Mouse (Mus musculus) urinary bladder, adult 2 months (tissue): ENCODE measurements around the gene Lmtk3. TPM values are rescaled to one million over a fixed set of nuclear protein-coding genes. Genes with fewer than 3 reads are reported as not detected.

Experiments used
- DNase-seq: peaks from one replicate; pipeline ENCODE4 v3.0.0; 2022; ENCODE audit warnings: low spot score
- polyA plus RNA-seq: library from polyadenylated mRNA; depleted of rRNA; stranded (reverse); fragments of >200 nt; gene quantifications from 2 replicates; pipeline ENCODE4 v1.2.3, GENCODE M21; 2012; rRNA removed

Gene Lmtk3
- polyA plus RNA-seq = 2.5 and 2.9 TPM in 2 replicates

DNA sequence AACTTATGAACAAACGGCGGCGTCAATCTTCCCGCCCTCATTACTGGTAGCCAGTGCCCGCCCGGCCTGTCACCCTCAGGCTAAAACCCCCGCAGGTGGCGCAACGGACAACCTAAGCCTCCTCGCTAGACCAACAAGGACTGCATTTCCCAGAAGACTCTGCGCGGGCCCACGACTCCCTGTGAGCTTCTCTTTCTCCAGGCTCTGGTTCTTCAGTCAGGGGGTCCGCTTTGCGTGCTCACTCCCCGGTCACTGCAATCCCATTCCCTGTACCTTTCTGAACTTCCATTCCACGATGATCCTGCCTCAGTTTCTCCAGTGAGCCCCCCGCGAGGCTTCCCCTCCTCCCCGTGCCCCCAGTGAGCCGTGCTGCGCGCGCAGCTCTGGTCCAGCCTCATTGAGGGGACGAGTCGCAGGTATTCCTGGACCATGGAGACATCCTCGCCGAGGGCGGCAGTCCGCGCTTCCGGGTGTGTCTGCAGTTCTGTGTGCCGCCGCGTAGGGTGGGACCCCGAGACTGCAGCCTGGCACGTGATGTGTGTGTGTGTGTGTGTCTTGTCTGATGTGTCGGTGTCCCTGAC lies at the start of gene Lmtk3:
Lmtk3 (plus strand) TSS at position 228 of the 581 bp plus-strand sequence.
- no peak for DNase-seq

DNA sequence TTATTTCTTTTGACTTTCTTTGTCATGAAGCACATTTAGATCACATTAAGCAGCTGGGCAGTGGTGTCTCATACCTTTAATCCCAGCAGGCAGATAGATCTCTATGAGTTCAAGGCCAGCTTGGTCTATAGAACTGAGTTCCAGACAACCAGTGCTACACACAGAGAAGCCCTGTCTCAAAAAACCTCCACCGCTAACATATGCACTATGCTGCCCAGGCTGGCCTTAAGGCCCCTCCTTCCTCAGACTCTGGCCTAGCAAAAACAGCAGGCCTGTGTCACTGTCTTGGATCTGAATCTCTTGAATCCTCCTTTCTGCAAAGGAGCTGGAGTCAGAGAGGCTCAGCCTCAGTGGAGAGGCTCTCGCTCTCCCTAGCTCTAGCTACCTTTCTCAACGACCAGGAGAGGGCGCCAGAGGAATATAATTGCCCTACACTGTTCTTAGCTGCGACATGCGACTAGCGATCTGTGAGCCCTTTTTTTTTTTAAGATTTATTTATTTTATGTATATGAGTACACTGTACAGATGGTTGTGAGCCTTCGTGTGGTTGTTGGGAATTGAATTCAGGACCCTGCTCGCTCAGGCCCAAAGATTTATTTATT lies 44.3 kb upstream of the Lmtk3 start:
- DNase-seq = no peak

GRCm38 (mm10) chr7:45739820-45740219 lies 43.7 kb upstream of the Lmtk3 start:
- no peak for DNase-seq

- no peak for DNase-seq
Measured at GRCm38 (mm10) chr7:45741308-45741707, 42.2 kb upstream of the Lmtk3 start.

DNA sequence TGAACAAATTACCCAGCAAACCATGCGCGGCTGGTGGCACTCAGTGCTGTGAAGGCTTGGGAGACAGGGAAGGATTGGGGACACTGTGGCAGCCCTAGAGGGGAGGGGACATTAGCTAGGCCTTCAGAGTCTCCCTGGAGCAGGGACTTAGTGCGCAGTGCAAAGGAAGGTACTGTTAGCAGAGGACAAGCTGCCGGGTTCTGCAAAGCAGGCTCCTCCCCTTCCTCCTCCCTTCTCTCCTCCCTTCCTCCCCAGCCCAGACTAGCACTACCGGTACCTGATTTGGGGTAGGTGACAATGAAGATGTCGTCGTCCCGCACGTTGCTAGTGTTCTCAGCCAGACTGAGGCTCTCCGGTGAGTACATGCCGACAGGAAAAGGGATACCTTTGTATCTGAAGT lies 41.8 kb upstream of the Lmtk3 start:
- no peak for DNase-seq

DNA sequence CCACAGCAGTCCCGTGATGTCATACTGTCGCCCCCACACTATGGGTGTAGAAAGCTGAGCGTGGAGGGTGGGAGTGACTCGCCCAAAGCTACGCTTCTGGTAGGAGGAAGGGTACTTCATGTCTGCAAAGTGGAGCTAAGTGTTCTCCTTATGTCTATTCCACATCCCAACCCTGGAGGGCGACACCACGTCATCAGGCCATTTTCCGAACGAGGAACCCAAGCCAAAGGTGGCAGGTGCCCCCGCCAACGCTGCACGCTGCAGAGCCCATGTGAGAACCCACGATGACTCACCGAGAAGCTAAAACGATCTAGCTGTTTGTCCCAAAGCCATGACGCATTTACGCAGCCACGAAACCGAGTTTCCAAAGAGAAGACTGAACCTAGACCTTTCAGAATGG lies 41.2 kb upstream of the Lmtk3 start:
- DNase-seq = no peak

DNA sequence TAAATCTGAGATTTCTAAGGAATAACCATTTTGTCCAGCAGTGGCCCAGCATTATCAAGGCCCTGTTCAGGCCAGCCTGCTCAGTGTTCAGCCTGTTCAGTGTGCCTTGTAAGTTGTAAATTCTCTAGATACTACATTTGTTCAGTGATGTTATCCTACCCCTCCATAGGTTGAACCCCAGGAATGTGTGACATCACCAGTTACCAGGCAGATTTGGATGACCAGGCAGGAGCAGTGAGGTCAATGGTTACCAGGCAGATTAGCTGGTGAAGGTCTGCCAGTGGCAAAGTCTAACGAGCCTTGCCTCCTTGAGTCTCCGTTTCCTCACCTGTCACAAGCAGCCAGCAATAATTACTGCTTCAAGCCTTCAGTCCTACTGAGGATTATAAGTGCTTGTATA lies 39.2 kb upstream of the Lmtk3 start:
- no peak for DNase-seq

- DNase-seq = no peak
Measured at GRCm38 (mm10) chr7:45746518-45746917, 37.0 kb upstream of the Lmtk3 start.

DNA sequence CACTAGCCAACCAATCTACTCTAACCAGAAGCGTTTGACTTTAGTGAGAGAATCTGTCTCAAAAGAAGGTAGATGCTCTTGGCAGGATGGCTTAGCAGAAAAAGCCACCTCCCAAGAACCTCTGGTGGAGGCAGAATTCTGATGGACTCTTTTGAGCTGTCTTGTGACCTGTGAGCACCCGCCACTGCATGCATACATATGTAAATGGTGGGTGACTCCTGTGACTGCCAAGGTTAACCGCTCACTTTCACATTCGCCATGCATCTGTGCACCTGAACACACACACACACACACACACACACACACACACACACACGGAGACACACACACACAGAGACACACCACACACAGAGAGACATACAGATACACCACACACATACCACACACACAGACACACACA lies 36.1 kb upstream of the Lmtk3 start:
- no peak for DNase-seq

GRCm38 (mm10) chr7:45748110-45748509 lies 35.4 kb upstream of the Lmtk3 start:
- no peak for DNase-seq

- DNase-seq = no peak
Measured at GRCm38 (mm10) chr7:45749401-45749800, 34.1 kb upstream of the Lmtk3 start.

- DNase-seq = no peak
Measured at GRCm38 (mm10) chr7:45750162-45750561, 33.4 kb upstream of the Lmtk3 start.

DNA sequence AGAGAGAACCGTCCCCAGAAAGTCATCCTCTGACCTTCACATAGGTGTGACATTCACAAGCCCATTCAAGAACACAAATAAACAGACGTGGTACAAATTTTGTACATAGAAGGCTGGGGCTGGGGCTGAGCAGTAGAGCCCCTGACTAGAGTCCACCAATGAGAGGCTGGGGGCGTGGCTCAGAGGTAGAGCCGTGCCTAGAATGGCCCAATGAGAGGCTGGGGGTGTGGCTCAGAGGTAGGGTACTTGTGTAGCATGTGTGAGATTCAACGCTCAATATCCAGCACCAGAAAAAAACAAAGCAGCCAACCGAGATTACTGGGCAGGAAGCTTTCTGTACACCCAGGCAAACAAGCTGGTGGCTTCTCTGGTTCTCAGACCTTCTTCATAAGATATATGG lies 27.8 kb upstream of the Lmtk3 start:
- no peak for DNase-seq

- peak; percentile 48 for DNase-seq
Measured at GRCm38 (mm10) chr7:45759400-45759799, 24.1 kb upstream of the Lmtk3 start.

DNA sequence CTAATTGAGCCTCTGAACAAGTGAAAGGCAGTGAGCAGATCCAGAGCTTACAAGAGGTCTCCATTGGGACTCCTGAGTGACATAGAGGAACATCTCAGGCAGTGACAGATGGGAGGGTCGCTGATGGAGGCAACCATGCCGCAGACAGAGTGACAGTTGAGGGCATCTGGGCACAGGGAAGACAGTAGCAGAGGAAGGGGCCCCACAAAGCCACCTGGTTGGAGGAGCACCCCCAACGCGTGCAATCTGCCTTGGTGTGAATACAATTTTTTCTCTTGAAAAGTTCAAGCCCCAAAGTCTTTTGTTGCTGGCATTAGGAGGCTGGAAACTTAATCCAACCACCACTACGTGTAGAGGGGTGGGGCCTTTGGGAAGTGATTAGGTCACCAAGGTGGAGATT lies 23.4 kb upstream of the Lmtk3 start:
- DNase-seq = no peak

DNA sequence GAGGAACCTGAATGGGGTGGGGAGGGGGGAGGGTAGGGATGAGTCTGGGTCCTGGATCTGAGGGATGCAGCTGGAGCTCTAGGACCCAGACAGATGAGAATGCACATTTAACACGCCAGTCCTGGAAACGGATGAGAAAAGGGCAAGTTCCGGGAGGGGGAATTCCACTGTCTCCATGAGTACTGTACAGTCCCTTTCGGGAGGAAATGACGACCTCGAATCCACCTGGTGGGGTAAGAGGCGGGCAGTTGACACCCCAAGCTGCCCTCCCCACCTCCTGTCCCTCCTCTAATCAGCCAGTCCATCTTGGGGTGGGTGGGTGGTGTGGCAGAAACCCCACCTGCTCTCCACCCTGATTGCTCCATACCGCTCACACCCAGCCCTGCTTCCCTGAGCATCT lies 17.5 kb upstream of the Lmtk3 start:
- DNase-seq = no peak

- no peak for DNase-seq
Measured at GRCm38 (mm10) chr7:45766764-45767163, 16.8 kb upstream of the Lmtk3 start.

GRCm38 (mm10) chr7:45767500-45767899 lies 16.0 kb upstream of the Lmtk3 start:
- no peak for DNase-seq

DNA sequence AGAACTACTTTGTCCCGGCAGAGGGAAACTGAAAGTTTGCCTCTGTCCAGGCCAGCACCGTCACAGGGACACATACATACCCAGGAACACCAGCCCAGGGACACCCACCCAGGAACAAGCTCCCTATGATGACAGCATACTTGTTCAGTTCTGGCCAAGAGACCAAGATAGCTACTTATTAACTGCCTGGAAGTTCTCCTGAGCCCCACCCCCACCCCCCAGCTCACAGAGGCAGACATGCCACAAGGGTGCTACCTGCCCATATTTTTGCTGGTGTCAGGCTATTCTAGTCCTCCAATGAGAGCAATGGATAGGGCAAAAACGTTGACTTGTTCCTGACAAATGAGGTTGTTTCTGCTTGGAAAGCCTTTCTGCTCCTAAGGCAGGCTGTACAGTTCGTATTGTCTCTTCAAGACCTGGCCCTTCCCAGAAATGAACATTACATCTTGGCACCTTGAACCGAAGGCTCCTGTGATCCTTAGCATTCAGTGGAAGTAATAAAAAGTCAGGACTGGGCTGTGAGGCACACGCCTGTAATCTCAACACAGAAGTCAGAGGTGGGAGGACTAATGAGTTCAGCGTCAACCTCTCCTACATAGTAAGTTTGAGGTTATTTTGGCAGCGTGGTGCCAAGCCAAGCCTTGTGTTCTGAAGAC lies 13.0 kb upstream of the Lmtk3 start:
- no peak for DNase-seq

DNA sequence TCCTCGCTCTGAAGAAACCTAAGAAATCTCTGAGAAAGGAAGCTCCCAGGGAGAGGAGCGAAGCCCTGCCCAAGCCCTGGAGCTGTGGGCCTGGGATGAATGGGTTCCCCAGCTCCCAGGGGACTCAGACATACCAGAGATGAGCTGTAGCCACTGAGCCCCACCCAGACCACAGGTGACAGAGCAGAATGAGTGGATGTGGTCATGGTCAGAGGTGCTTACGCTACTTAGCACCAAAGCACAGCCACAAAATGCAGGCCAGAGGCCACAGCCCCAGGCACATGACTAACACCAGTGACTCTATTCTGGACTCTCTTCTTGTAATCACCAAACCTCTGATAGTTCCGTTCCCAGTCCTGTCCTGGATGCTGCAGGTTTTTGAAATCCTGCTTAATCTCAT lies 12.4 kb upstream of the Lmtk3 start:
- no peak for DNase-seq

GRCm38 (mm10) chr7:45775237-45775636 lies 8.3 kb upstream of the Lmtk3 start:
- no peak for DNase-seq

DNA sequence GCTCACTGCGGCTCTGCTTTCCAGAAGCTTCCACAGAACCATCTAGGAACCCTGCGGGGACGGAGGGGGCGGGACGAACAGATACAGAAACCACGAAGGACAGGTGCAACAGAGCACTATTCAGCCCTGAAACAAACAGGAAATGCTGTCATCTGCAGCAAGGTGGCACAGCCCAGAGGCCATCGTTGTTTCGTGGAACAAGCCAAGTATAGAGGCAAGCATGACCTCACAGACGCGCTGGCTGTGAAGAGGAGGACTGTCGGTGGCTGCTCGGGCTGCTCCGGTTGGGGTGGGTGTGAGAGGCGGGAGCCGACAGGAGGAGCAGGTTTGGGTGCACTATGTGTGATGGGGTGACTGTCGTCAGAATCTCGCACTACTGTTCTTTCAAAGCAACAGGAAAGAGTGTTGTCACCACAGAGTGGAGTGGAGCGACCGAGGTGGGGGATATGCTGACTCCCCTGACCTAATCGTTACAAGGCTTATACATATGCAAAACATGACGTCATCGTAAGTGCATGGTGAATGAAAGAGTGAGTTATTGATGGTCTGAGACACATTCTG lies 4.4 kb upstream of the Lmtk3 start:
- DNase-seq = no peak

- no peak for DNase-seq
Measured at GRCm38 (mm10) chr7:45782271-45782670, 1.3 kb upstream of the Lmtk3 start.
